Mouse (Mus musculus): ENCODE data around the gene Gm45062.

GRCm38 (mm10) chr6:8416802-8417569, 157.7 kb downstream of the Gm45062 start:
- TF ChIP-seq POLR2A (IDR thresholded peaks at IDR 0.05; ENCODE audit: insufficient read depth, low read depth, low read length): no peak
- no peak for TF ChIP-seq CTCF (IDR thresholded peaks at IDR 0.05; ENCODE audit: insufficient read depth, low read depth, low read length)
